Mouse (Mus musculus): ENCODE measurements around the gene Trib3.
"Not testable (repeated sequence)": the region's sequence is repeated elsewhere in the genome, so short reads cannot be mapped to it uniquely, and the experiment has no call there.

Gene Trib3

DNA sequence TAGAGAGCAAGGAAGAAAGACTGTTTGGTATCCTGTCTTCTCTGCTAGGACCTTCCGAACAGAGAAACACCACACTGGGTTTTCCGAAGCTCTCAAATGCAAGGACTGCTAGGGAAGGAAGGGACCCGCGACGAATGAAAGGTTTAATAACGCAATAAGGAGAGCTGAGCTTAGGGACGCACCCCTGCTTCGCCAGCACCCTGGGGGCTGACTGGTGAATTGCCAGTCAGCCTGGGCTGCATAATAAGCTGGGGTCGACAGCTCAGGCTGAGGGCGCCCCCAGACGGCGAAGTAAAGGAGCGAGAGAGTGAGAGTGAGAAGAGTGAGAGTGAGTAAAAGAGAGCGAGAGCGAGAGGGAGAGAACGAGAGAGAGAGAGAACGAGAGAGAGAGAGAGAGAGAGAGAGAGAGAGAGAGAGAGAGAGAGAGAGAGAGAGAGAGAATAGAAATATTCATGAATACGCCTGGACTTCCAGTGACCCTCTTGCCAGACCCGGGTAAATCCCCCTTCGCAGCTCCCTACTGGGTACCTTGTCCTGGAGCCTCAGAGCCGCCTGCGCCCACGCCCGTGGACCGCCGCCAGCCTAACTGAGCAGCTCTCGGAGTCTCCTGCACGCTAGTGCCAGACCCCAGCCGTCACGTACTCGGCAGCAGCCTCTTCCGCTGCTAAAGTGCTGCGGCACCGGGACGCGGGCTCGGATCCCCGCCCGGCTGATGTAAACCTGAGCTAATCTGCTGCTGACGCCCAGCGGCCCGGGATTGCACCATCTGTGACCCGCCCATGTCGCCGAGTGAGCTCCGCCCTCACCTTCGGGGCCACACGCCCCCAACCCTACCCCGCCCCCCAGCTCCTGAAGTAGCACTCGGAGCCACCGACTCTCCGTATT, at the start of gene Trib3:
TSS of gene Trib3 (minus strand) at position 704 of the 885 bp plus-strand sequence.
- DNase-seq (ENCODE audit: low spot score in 2 of 2): peak; percentile 66 to 74

DNA sequence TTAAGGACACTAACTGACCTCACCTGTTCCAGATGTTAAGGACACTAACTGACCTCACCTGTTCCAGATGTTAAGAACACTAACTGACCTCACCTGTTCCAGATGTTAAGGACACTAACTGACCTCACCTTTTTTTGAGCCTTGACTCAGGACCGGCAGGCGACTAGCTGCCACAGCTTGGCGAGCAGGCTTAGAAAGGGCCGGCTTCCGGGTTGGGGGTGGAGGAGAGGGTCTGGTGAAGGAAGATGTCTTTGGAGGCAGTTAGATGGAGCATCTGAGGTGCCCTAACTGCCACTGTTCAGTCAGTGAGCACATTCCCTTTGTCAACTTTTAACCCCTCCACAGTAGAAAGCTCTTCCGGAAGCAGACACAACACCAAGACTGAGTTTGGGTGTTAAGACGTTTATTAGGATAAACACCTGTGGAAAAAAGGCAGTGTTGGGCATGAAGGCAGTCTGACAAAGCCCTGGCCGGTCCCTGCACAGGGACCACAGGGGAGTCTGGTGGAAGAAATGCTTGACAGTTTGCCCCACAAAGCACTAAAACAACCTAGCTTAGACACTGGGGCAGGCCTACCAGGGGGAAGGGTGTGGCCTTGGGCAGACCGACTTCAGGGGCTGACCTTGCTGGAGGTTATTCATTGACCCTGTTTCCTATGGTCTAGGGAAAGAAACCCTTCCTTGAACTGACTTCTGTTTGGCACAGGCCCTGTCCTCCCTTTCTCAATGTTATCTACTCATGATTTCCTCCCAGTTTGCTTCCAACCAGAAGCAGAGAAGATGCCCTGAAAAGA, 49.6 kb upstream of the Trib3 start:
- DNase-seq (ENCODE audit: low spot score in 2 of 2): no peak

GRCm38 (mm10) chr2:152392786-152393185, 49.0 kb upstream of the Trib3 start:
- no peak for DNase-seq (ENCODE audit: low spot score in 2 of 2)

- no peak for DNase-seq (ENCODE audit: low spot score in 2 of 2)
These were observed 40.4 kb upstream of the Trib3 start for GRCm38 (mm10) chr2:152384191-152384590.

DNA sequence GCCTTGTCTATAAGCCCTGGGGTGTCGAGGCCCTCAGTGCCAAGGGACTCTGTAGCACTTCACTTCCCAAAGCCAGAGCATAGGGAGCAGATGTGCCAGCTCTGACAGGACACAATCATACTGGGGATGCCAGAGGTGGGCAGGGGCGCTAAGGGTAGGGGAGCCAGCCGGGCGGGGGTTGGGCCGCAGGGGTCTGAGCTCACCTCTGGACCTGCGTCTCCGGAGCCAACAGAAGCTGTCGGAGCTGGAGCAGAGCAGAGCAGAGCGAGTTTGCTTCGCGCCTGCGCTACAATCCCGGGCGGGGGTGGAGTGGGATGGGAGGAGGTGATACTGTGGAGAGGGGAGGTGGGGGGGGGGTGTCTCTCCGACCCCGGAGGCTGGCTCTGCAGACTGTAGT, 32.5 kb upstream of the Trib3 start, which contains the start of gene Nrsn2:
TSS of gene Nrsn2 (minus strand) at position 294 of the 397 bp plus-strand sequence.
- no peak for DNase-seq (ENCODE audit: low spot score in 2 of 2)

GRCm38 (mm10) chr2:152375652-152376344, 32.0 kb upstream of the Trib3 start:
- DNase-seq (ENCODE audit: low spot score in 2 of 2): no peak

DNA sequence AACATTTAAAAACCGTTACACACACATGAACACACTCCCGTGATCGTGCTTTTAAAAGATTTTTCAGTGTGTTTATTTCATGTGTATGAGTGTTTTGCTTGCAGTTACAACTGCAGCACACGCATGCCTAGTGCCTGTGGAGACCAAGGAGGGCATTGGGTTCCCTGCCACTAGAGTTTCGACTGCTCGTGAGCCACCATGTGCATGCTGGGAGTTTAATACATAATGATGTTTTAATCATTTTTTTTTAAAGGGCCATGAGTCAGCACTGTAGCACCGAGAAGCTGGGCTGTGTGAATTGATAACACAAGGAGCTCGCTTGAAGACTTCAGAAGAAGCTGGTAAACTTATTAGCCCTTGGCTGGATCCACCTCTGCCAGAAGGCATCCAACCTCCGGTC, 29.7 kb upstream of the Trib3 start:
- no peak for DNase-seq (ENCODE audit: low spot score in 2 of 2)

DNA sequence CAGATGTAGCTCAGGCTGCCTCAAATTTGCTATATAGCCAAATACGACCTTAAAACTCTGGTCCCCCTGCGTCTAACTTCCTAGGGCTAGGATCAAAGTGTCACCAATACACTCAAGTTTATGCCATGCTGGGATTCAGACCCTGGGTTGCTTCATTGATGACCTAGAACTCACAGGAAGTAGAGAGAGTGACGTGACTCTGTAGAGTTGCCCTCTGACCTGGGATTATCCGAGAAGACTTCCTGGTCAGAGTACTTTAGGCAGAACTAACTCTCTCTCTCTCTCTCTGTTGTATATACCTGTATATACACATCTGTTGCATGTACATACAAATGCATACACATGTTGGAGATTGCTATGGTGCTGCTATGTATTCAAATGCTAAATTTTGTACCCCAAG, 28.8 kb upstream of the Trib3 start:
- DNase-seq (ENCODE audit: low spot score in 2 of 2): no peak

- DNase-seq (ENCODE audit: low spot score in 2 of 2): no peak
These were observed 28.3 kb upstream of the Trib3 start for GRCm38 (mm10) chr2:152372104-152372503.

DNA sequence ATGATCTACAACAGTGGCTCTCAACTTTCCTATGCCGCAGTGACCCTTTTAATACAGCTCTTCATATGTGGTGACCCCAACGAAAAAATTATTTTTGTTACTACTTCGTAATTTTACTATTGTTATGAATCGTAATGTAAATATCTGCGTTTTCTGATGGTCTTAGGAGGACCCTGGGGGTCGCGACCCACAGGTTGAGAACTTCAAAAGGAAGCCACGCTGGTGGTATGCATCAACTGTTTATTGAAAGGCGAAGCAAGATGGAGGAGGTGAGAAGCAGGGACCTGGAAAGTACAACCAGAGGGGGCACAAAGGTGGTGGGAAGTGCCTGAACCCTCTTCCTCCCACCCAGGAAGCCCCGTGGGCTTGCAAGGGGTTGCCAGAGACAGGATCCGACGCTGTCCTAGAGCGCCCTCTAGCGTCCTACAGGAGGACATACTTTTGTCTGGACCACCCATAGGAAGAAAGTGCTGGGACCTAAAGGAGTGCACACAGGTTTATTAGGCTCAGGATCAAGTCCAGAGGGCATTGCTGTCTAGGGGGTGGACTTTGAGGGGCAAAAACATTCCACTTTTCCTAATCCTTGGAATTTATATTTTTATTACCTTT, 24.8 kb upstream of the Trib3 start:
- peak in 1 of 2 experiments; percentile 35 for DNase-seq (ENCODE audit: low spot score in 2 of 2)

GRCm38 (mm10) chr2:152367917-152368316, 24.1 kb upstream of the Trib3 start:
- no peak for DNase-seq (ENCODE audit: low spot score in 2 of 2)

GRCm38 (mm10) chr2:152363245-152364147, 19.7 kb upstream of the Trib3 start:
- peak; percentile 36 to 56 for DNase-seq (ENCODE audit: low spot score in 2 of 2)

GRCm38 (mm10) chr2:152361193-152361592, 17.4 kb upstream of the Trib3 start:
- no peak for DNase-seq (ENCODE audit: low spot score in 2 of 2)

DNA sequence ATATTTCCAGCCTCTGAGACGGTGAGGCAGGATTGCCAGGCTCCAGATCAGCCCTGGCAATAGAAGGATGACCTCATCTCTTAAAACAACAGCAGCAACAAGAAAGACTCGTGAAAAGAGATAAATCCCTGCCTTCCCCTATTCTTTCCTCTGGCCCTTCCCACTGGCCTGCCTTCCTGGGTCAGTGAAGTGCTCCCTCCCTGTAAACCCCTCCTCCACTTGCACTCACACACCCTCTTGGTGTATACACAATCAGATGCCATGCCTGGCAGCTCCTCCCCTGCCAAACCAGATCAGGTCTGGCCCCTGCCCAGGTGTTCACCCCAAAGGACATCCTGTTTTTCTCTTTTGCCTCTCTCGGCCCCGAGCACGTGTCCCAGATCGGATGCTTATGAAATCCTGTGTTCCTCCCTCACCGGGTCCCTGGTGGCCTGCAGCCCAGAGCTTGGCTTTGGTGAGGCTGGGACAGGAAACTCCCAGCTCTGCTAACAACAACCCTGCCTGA, 16.5 kb upstream of the Trib3 start:
- peak in 1 of 2 experiments; percentile 12 for DNase-seq (ENCODE audit: low spot score in 2 of 2)

DNA sequence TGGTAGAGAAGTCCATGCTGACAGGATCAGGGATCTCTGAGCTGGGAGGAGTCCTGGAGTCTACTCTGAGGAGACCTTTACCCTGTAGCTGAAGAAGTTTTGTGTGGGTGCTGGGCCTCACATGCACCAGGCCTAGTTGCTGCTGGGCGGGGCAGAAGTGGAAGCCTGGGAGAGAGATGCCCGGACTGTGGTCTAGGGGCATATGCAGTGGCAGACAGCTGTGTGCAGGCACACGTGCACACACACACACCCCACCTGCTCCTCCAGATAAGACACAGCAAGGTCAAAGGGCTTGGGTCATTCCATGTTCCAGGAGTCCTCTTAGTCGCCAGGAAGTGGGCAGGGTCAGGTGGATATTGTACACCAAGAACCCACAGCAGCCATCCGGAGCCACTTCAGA, 15.8 kb upstream of the Trib3 start:
- DNase-seq (ENCODE audit: low spot score in 2 of 2): no peak

- not testable (repeated sequence) for DNase-seq (ENCODE audit: low spot score in 2 of 2)
These were observed 15.1 kb upstream of the Trib3 start for GRCm38 (mm10) chr2:152358977-152359376.

DNA sequence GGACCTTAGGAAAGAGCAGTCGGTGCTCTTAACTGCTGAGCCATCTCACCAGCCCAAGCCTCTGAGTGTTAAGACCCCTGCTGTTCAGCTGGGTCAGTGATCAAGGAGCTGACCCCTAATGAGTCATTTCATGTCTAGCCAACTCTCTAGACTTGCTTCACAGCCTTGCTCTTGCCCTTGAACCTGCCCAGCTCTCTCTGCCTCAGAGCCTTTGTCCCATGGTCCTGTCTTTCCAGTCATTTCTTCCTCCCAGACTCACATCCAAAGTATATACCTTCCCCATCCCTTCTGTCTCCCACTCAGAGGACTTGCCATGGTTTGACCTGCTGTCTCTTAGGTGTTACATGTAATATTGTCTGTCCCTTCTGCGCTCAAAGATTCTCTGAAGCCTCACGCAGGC, 13.4 kb upstream of the Trib3 start:
- DNase-seq (ENCODE audit: low spot score in 2 of 2): no peak

- no peak for DNase-seq (ENCODE audit: low spot score in 2 of 2)
These were observed 6.2 kb upstream of the Trib3 start for GRCm38 (mm10) chr2:152349842-152350540.

DNA sequence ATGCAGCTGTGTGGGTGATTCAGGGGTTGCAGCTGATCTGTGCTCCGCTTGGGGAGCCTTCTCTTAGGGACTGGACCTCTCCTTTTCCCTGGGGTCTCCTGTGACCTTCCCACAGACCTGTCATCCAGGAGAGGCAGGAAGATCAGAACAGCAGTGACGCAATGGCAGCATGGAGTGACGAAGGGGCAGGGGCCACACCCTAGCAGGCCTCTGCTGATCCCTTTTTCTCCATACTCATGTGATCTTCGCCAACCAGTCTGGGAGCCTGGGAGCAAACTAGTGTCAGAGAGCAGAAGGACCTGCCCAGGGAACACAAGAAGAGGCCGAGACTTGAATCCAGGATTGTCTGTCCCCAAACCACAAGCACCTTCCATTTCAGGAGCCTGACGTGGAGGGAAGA, 5.4 kb upstream of the Trib3 start:
- no peak for DNase-seq (ENCODE audit: low spot score in 2 of 2)

DNA sequence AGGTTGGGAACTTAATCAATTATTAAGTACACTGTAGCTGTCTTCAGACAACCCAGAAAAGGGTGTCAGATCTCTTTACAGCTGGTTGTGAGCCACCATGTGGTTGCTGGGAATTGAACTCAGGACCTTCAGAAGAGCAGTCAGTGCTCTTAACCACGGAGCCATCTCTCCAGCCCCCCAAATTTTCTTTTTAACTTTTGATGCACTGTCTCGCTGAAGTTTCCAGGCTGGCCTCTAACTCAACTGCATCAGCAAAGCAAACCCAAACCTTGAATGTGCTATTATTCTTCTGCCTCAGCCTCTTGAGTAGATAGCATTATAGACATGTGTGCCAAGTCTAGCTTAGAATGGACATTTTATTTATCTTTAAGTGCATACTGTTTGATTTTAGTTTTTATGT, 3.9 kb upstream of the Trib3 start:
- no peak for DNase-seq (ENCODE audit: low spot score in 2 of 2)
